ENCODE assay signal across 9 mouse cellular contexts in genomic region chr13:58400576-58400975, GRCm38 (mm10). TPM values are rescaled to one million over a fixed set of nuclear protein-coding genes. Genes with fewer than 3 reads are reported as not detected.
A peak's percentile ranks its signal among the peaks of the same experiment; 100 is the strongest.
DNase-seq lines count a peak whose midpoint lies in the region; ATAC-seq and TF ChIP-seq lines count a peak whose summit lies in the region.
"Had no signal": no experiment of that assay in that cellular context is flagged by ENCODE, and none has a peak within 500 bp of the region (broad histone marks: within the 10 kb centered on the region; RNA-seq: fewer than 3 reads in every experiment).

No protein-coding gene starts in this region.

- peak overlapping the region; percentile 100 for H3K9ac ChIP-seq in forebrain, embryonic 16.5 days (replicated peaks; ENCODE audit: low read depth, low read length)
- H3K9ac ChIP-seq in liver, postnatal 0 days (replicated peaks), result peak overlapping the region; percentile 97

- no peaks in the 10 kb centered on the region for H3K27me3 ChIP-seq in forebrain, embryonic 16.5 days (replicated peaks; ENCODE audit: control insufficient read depth, insufficient read depth, low read length)
- H3K27me3 ChIP-seq in liver, postnatal 0 days (ENCODE audit: insufficient read depth, low read length), result no peaks in the 10 kb centered on the region
- H3K27me3 ChIP-seq: Patski had no signal

- peaks cover 18% of the 10 kb centered on the region for H3K36me3 ChIP-seq in forebrain, embryonic 16.5 days (ENCODE audit: control insufficient read depth, insufficient read depth)
- peaks cover 29% of the 10 kb centered on the region for H3K36me3 ChIP-seq in liver, postnatal 0 days (replicated peaks; ENCODE audit: insufficient read depth, low read length)

- no peak for TF ChIP-seq CTCF in gastrocnemius, adult 2 months (IDR thresholded peaks at IDR 0.05)
- TF ChIP-seq CTCF in liver, postnatal 0 days (IDR thresholded peaks at IDR 0.05; ENCODE audit: low read depth), result no peak

- intact Hi-C loops in gastrocnemius, adult 2 months (cut with DNase I), result loop anchor here (5.0 kb wide), 1 partner anchor 142 kb away; no protein-coding TSS in a partner anchor
- intact Hi-C loops in gastrocnemius, postnatal 36 days (cut with DNase I), result loop anchor here (5.0 kb wide), 1 partner anchor 117 kb away; no protein-coding TSS in a partner anchor

- peak overlapping the region; percentile 95 for H3K4me2 ChIP-seq in forebrain, embryonic 16.5 days (ENCODE audit: low read length)
- H3K4me2 ChIP-seq in liver, postnatal 0 days (ENCODE audit: low read depth, low read length), result peak overlapping the region; percentile 73

- no peak for ATAC-seq in forebrain, embryonic 16.5 days
- no peak for ATAC-seq in liver, postnatal 0 days
- no peak for ATAC-seq in activated CD4-positive, CD25-positive, alpha-beta regulatory T cell, adult 4 months

- TF ChIP-seq EP300 in liver, postnatal 0 days (IDR thresholded peaks at IDR 0.05; ENCODE audit: low read depth), result no peak

- no peaks in the 10 kb centered on the region for H3K9me3 ChIP-seq in forebrain, embryonic 16.5 days (ENCODE audit: control insufficient read depth, low read length)
- H3K9me3 ChIP-seq in liver, postnatal 0 days (ENCODE audit: low read length), result no peaks in the 10 kb centered on the region

- WGBS in forebrain, embryonic 16.5 days, result under 1% methylated on average over 11 of the region's 11 CpGs
- 2% methylated on average over 11 of the region's 11 CpGs for WGBS in liver, postnatal 0 days (ENCODE audit: insufficient replicate concordance)

- H3K4me3 ChIP-seq in gastrocnemius, adult 2 months, result peak overlapping the region; percentile 100
- H3K4me3 ChIP-seq in forebrain, embryonic 16.5 days (replicated peaks; ENCODE audit: low read length), result peak overlapping the region; percentile 65
- peak overlapping the region; percentile 88 for H3K4me3 ChIP-seq in liver, postnatal 0 days (ENCODE audit: low read depth, low read length)

- H3K4me1 ChIP-seq in forebrain, embryonic 16.5 days (replicated peaks; ENCODE audit: control insufficient read depth, insufficient read depth, low read length), result peaks cover 7% of the 10 kb centered on the region
- H3K4me1 ChIP-seq in liver, postnatal 0 days (ENCODE audit: insufficient read depth), result peaks cover 15% of the 10 kb centered on the region

- no peak for DNase-seq in gastrocnemius, adult 2 months
- no peak for DNase-seq in gastrocnemius, postnatal 36 days
- peak; percentile 37 for DNase-seq in CD4-positive helper T cell, adult 2 months (ENCODE audit: low read depth, low spot score)
- DNase-seq in liver, postnatal 0 days, result no peak
- no peak for DNase-seq in cerebellum, adult 11 months
- DNase-seq in gastrocnemius, postnatal 4 days (ENCODE audit: low spot score in 2 of 2), result no peak

- peak overlapping the region; percentile 95 for H3K27ac ChIP-seq in gastrocnemius, adult 2 months
- no peak overlapping the region; the same call in 1 of the 2 replicates for H3K27ac ChIP-seq in forebrain, embryonic 16.5 days (ENCODE audit: low read length)
- peak overlapping the region; percentile 99 for H3K27ac ChIP-seq in liver, postnatal 0 days (ENCODE audit: low read depth)

RNA-seq across cellular contexts. Expression of gene Rmi1, which starts 1.5 kb away (rescaled TPM):
- total RNA-seq in gastrocnemius, adult 2 months (2021), result 1 to 10 TPM; 6.2 to 7.6 TPM
- total RNA-seq in gastrocnemius, postnatal 36 days (2021), result 1 to 10 TPM; 4.8 to 5.0 TPM
- polyA plus RNA-seq in forebrain, embryonic 16.5 days (2015; fragmentation: Nextera tagmentation; extraction: Ambion mirVana), result 23.8 and 24.2 TPM in 2 replicates
- 9.0 and 9.8 TPM in 2 replicates for polyA plus RNA-seq in liver, postnatal 0 days (2015; fragmentation: Nextera tagmentation; extraction: Ambion mirVana)
- 10 to 100 TPM; 12.6 to 13.1 TPM for total RNA-seq in gastrocnemius, postnatal 4 days (2021)
- polyA plus RNA-seq in activated CD4-positive, CD25-positive, alpha-beta regulatory T cell, adult 4 months (2017; shearing (Covaris generic)), result 10 to 100 TPM; 24.5 to 25.2 TPM

RNA-seq across cellular contexts. Expression of gene Hnrnpk, which starts 2.6 kb away (rescaled TPM):
- total RNA-seq in gastrocnemius, adult 2 months (2021), result 100 to 1,000 TPM; 239 to 294 TPM
- 100 to 1,000 TPM; 216 to 254 TPM for total RNA-seq in gastrocnemius, postnatal 36 days (2021)
- polyA plus RNA-seq in forebrain, embryonic 16.5 days (2015; fragmentation: Nextera tagmentation; extraction: Ambion mirVana), result 1,925 and 2,161 TPM in 2 replicates
- polyA plus RNA-seq in liver, postnatal 0 days (2015; fragmentation: Nextera tagmentation; extraction: Ambion mirVana), result 332 and 351 TPM in 2 replicates
- total RNA-seq in gastrocnemius, postnatal 4 days (2021), result 100 to 1,000 TPM; 661 to 709 TPM
- polyA plus RNA-seq in activated CD4-positive, CD25-positive, alpha-beta regulatory T cell, adult 4 months (2017; shearing (Covaris generic)), result 1,000 to 10,000 TPM; 2,185 to 2,296 TPM

RNA-seq across cellular contexts. Expression of gene 2210016F16Rik, which starts 15.6 kb away (rescaled TPM):
- 1 to 10 TPM; 5.2 to 7.6 TPM for total RNA-seq in gastrocnemius, adult 2 months (2021)
- 1 to 10 TPM; 6.8 to 6.9 TPM for total RNA-seq in gastrocnemius, postnatal 36 days (2021)
- 19.4 and 20.3 TPM in 2 replicates for polyA plus RNA-seq in forebrain, embryonic 16.5 days (2015; fragmentation: Nextera tagmentation; extraction: Ambion mirVana)
- 15.4 and 16.6 TPM in 2 replicates for polyA plus RNA-seq in liver, postnatal 0 days (2015; fragmentation: Nextera tagmentation; extraction: Ambion mirVana)
- total RNA-seq in gastrocnemius, postnatal 4 days (2021), result 10 to 100 TPM; 15.1 to 16.9 TPM
- 10 to 100 TPM; 25.5 to 29.7 TPM for polyA plus RNA-seq in activated CD4-positive, CD25-positive, alpha-beta regulatory T cell, adult 4 months (2017; shearing (Covaris generic))

RNA-seq across cellular contexts. Expression of gene Kif27, which starts 41.7 kb away (rescaled TPM):
- total RNA-seq in gastrocnemius, adult 2 months (2021), result under 1 TPM in 1 of 2 experiments, not detected in 1; 0.08 TPM
- total RNA-seq in gastrocnemius, postnatal 36 days (2021), result not detected
- 0.93 and 1.4 TPM in 2 replicates for polyA plus RNA-seq in forebrain, embryonic 16.5 days (2015; fragmentation: Nextera tagmentation; extraction: Ambion mirVana)
- polyA plus RNA-seq in liver, postnatal 0 days (2015; fragmentation: Nextera tagmentation; extraction: Ambion mirVana), result 0.02 and 0.05 TPM in 2 replicates
- 1 to 10 TPM in 1 of 2 experiments, under 1 TPM in 1; 0.81 to 1.0 TPM for total RNA-seq in gastrocnemius, postnatal 4 days (2021)
- not detected for polyA plus RNA-seq in activated CD4-positive, CD25-positive, alpha-beta regulatory T cell, adult 4 months (2017; shearing (Covaris generic))
